Mouse (Mus musculus): ENCODE measurements at regions not wholly inside any gene's neighbourhood (a gene's known extent, or its start where the extent isn't known, plus 50 kb on each side); places are given as distances from the start of the nearest gene placed in this dataset.

- 75% methylated on average over 4 of the region's 4 CpGs for WGBS
- Histone ChIP-seq H3K9me3 (ENCODE audit: control insufficient read depth, low read length) (no peaks in the 10 kb centered on the region), H3K9ac (no peak overlapping the region), H3K27me3 (ENCODE audit: control insufficient read depth, insufficient read depth, low read length) (no peaks in the 10 kb centered on the region), H3K4me2 (replicated peaks) (no peak overlapping the region), H3K4me1 (replicated peaks; ENCODE audit: control insufficient read depth, insufficient read depth, low read length) (no peaks in the 10 kb centered on the region), H3K27ac (no peak overlapping the region), H3K36me3 (replicated peaks; ENCODE audit: control insufficient read depth, insufficient read depth) (no peaks in the 10 kb centered on the region), H3K4me3 (replicated peaks; ENCODE audit: low read length) (no peak overlapping the region)
- DNase-seq (ENCODE audit: low spot score) (no peak), ATAC-seq (ENCODE audit: low FRiP score) (no peak)
Measured at GRCm38 (mm10) chr2:72752624-72753176, 227.5 kb downstream of the Sp3 start.

GRCm38 (mm10) chr2:72753788-72754713, 226.2 kb downstream of the Sp3 start:
- DNase-seq (ENCODE audit: low spot score): no peak
- H3K9ac ChIP-seq: no peak overlapping the region
- ATAC-seq (ENCODE audit: low FRiP score): no peak

GRCm38 (mm10) chr2:72763454-72763853, 216.8 kb downstream of the Sp3 start:
- DNase-seq (ENCODE audit: low spot score): no peak
- H3K9me3 ChIP-seq (ENCODE audit: control insufficient read depth, low read length): no peaks in the 10 kb centered on the region
- H3K36me3 ChIP-seq (replicated peaks; ENCODE audit: control insufficient read depth, insufficient read depth): no peaks in the 10 kb centered on the region
- H3K4me3 ChIP-seq (replicated peaks; ENCODE audit: low read length): no peak overlapping the region
- no peak overlapping the region for H3K27ac ChIP-seq
- H3K9ac ChIP-seq: no peak overlapping the region
- no peaks in the 10 kb centered on the region for H3K27me3 ChIP-seq (ENCODE audit: control insufficient read depth, insufficient read depth, low read length)
- H3K4me2 ChIP-seq (replicated peaks): no peak overlapping the region
- no peak for ATAC-seq (ENCODE audit: low FRiP score)
- no peaks in the 10 kb centered on the region for H3K4me1 ChIP-seq (replicated peaks; ENCODE audit: control insufficient read depth, insufficient read depth, low read length)
- WGBS: 95% methylated on average over 5 of the region's 5 CpGs

More at GRCm38 (mm10) chr2:72753788-72754713, 226.2 kb downstream of the Sp3 start:
- Histone ChIP-seq H3K27me3 (ENCODE audit: control insufficient read depth, insufficient read depth, low read length) (no peaks in the 10 kb centered on the region), H3K9me3 (ENCODE audit: control insufficient read depth, low read length) (no peaks in the 10 kb centered on the region), H3K36me3 (replicated peaks; ENCODE audit: control insufficient read depth, insufficient read depth) (no peaks in the 10 kb centered on the region), H3K4me3 (replicated peaks; ENCODE audit: low read length) (no peak overlapping the region), H3K27ac (no peak overlapping the region), H3K4me2 (replicated peaks) (no peak overlapping the region), H3K4me1 (replicated peaks; ENCODE audit: control insufficient read depth, insufficient read depth, low read length) (no peaks in the 10 kb centered on the region)
- 94% methylated on average over 16 of the region's 16 CpGs for WGBS

GRCm38 (mm10) chr2:72769030-72769630, 211.1 kb downstream of the Sp3 start:
- H3K27me3 ChIP-seq (ENCODE audit: control insufficient read depth, insufficient read depth, low read length): no peaks in the 10 kb centered on the region
- H3K4me3 ChIP-seq (replicated peaks; ENCODE audit: low read length): no peak overlapping the region
- no peaks in the 10 kb centered on the region for H3K4me1 ChIP-seq (replicated peaks; ENCODE audit: control insufficient read depth, insufficient read depth, low read length)
- H3K9me3 ChIP-seq (ENCODE audit: control insufficient read depth, low read length): no peaks in the 10 kb centered on the region
- DNase-seq (ENCODE audit: low spot score) (no peak), ATAC-seq (ENCODE audit: low FRiP score) (no peak)
- no peak overlapping the region for H3K27ac ChIP-seq
- WGBS: 84% methylated on average over 11 of the region's 11 CpGs
- no peaks in the 10 kb centered on the region for H3K36me3 ChIP-seq (replicated peaks; ENCODE audit: control insufficient read depth, insufficient read depth)
- no peak overlapping the region for H3K9ac ChIP-seq
- no peak overlapping the region for H3K4me2 ChIP-seq (replicated peaks)

GRCm38 (mm10) chr2:72773401-72773800, 206.8 kb downstream of the Sp3 start:
- 53% methylated on average over 4 of the region's 4 CpGs for WGBS
- Histone ChIP-seq H3K27ac (no peak overlapping the region), H3K36me3 (replicated peaks; ENCODE audit: control insufficient read depth, insufficient read depth) (no peaks in the 10 kb centered on the region), H3K4me1 (replicated peaks; ENCODE audit: control insufficient read depth, insufficient read depth, low read length) (no peaks in the 10 kb centered on the region), H3K4me3 (replicated peaks; ENCODE audit: low read length) (no peak overlapping the region), H3K27me3 (ENCODE audit: control insufficient read depth, insufficient read depth, low read length) (no peaks in the 10 kb centered on the region), H3K9ac (no peak overlapping the region), H3K9me3 (ENCODE audit: control insufficient read depth, low read length) (no peaks in the 10 kb centered on the region), H3K4me2 (replicated peaks) (no peak overlapping the region)
- DNase-seq (ENCODE audit: low spot score) (no peak), ATAC-seq (ENCODE audit: low FRiP score) (no peak)

- Histone ChIP-seq H3K4me1 (replicated peaks; ENCODE audit: control insufficient read depth, insufficient read depth, low read length) (peaks cover 11% of the 10 kb centered on the region), H3K9me3 (ENCODE audit: control insufficient read depth, low read length) (no peaks in the 10 kb centered on the region), H3K4me2 (replicated peaks) (no peak overlapping the region), H3K9ac (no peak overlapping the region), H3K27ac (no peak overlapping the region), H3K27me3 (ENCODE audit: control insufficient read depth, insufficient read depth, low read length) (no peaks in the 10 kb centered on the region), H3K36me3 (replicated peaks; ENCODE audit: control insufficient read depth, insufficient read depth) (no peaks in the 10 kb centered on the region), H3K4me3 (replicated peaks; ENCODE audit: low read length) (no peak overlapping the region)
- ATAC-seq (ENCODE audit: low FRiP score) (no peak), DNase-seq (ENCODE audit: low spot score) (no peak)
- WGBS: 47% methylated on average over 3 of the region's 3 CpGs
Measured at GRCm38 (mm10) chr2:72777330-72777729, 202.9 kb downstream of the Sp3 start.

- no peak for ATAC-seq (ENCODE audit: low FRiP score)
- H3K27ac ChIP-seq: no peak overlapping the region
Measured at GRCm38 (mm10) chr2:72777806-72778510, 202.3 kb downstream of the Sp3 start.

GRCm38 (mm10) chr2:72779268-72780163, 200.7 kb downstream of the Sp3 start:
- H3K4me1 ChIP-seq (replicated peaks; ENCODE audit: control insufficient read depth, insufficient read depth, low read length): peaks cover 15% of the 10 kb centered on the region
- H3K27me3 ChIP-seq (ENCODE audit: control insufficient read depth, insufficient read depth, low read length): no peaks in the 10 kb centered on the region
- H3K36me3 ChIP-seq (replicated peaks; ENCODE audit: control insufficient read depth, insufficient read depth): no peaks in the 10 kb centered on the region
- no peaks in the 10 kb centered on the region for H3K9me3 ChIP-seq (ENCODE audit: control insufficient read depth, low read length)
- 82% methylated on average over 7 of the region's 7 CpGs for WGBS
- H3K4me2 ChIP-seq (replicated peaks): no peak overlapping the region
- H3K27ac ChIP-seq: no peak overlapping the region
- ATAC-seq (ENCODE audit: low FRiP score) (no peak), DNase-seq (ENCODE audit: low spot score) (no peak)
- H3K9ac ChIP-seq: no peak overlapping the region
- H3K4me3 ChIP-seq (replicated peaks; ENCODE audit: low read length): no peak overlapping the region

More at GRCm38 (mm10) chr2:72777806-72778510, 202.3 kb downstream of the Sp3 start:
- H3K9me3 ChIP-seq (ENCODE audit: control insufficient read depth, low read length): no peaks in the 10 kb centered on the region
- no peak overlapping the region for H3K9ac ChIP-seq
- WGBS: 80% methylated on average over 8 of the region's 8 CpGs
- H3K4me1 ChIP-seq (replicated peaks; ENCODE audit: control insufficient read depth, insufficient read depth, low read length): peaks cover 15% of the 10 kb centered on the region
- no peak overlapping the region for H3K4me2 ChIP-seq (replicated peaks)
- H3K4me3 ChIP-seq (replicated peaks; ENCODE audit: low read length): no peak overlapping the region
- H3K27me3 ChIP-seq (ENCODE audit: control insufficient read depth, insufficient read depth, low read length): no peaks in the 10 kb centered on the region
- no peak for DNase-seq (ENCODE audit: low spot score)
- H3K36me3 ChIP-seq (replicated peaks; ENCODE audit: control insufficient read depth, insufficient read depth): no peaks in the 10 kb centered on the region
